Mouse (Mus musculus) induced T-regulatory cell, adult 2 months (primary cell): Measurements from ENCODE around the gene Lsamp.

Source experiments
- DNase-seq: peaks from one replicate; pipeline ENCODE4 v3.0.0-alpha.2; 2012; ENCODE audit warnings: low read depth

Lsamp gene

DNA sequence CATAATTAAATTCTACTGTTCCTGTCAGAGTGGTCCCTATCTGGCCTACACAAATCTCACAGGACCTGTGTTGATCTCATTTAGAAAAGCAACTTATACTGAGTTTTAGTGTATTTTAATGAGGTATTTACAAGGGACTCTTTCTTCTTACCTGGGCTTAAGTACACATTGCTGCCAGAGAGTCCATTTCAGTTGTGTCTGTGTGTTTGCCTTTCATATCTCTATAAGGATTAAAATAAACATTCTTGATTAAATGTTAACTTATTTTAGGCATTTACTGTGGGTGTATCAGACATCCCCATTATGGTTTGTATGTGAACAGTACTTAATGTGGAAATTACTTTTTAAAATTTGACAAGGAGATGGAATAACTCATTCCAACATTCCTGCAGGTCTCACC, 963.9 kb downstream of the Lsamp start:
- no peak for DNase-seq

DNA sequence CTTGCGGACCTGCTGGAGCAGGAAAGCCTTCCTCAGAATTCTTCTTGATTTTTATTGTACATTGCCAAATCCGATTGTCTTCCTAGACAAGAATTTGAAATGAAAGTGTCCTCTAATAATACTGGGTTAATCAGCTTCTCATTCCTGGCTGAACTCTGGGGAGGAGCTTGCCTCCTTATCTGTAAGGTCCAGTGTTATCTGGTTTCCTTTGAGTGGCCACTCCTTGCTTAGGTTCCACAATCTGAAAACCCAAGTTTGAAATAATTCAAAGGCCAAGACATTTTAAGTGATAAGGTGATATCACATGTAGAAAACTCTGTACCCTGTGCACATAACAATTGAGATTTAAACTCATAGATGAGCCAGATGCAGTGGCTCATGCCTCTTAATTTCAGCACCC, 975.0 kb downstream of the Lsamp start:
- no peak for DNase-seq

DNA sequence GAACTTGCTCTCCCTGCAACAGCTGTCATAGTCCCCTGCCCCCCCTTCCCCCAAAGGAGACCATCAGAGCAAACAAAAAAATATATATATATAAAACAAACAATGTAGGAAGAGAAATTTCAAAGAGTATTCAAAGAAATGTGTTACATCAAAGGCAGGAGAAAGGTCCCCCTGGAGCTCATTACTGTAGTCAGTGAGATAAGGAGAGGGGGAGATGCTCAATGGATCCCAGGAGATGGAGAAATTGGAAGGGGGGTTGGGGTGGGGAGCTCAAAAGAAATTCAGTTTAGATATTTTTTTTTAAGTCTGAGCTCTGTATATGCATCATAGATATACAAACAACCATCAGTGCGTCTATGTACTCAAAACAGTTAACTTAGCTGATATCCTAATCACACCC, 976.4 kb downstream of the Lsamp start:
- no peak for DNase-seq

- DNase-seq = no peak
Measured at GRCm38 (mm10) chr16:40968088-40968860, 984.1 kb downstream of the Lsamp start.

GRCm38 (mm10) chr16:40971382-40971781, 987.2 kb downstream of the Lsamp start:
- no peak for DNase-seq

DNA sequence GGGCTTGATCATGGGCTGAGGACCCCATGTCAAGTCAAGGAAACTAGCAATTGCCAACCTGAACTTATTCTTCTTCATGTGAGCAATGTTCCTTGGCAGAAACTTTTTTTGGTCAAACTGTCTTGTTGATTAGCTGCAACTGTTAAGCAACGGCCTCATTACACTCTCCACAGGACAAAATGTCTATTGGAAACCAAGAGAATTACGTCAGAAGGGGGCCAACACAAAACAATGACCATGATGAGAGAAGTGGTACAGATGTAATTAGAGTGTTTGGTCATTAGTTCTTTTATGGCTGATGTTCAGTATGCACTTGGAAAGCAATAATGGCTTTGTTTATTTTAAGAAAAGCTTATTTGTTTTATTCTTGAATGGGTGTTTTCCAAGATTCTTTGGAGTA, 989.9 kb downstream of the Lsamp start:
- no peak for DNase-seq

DNA sequence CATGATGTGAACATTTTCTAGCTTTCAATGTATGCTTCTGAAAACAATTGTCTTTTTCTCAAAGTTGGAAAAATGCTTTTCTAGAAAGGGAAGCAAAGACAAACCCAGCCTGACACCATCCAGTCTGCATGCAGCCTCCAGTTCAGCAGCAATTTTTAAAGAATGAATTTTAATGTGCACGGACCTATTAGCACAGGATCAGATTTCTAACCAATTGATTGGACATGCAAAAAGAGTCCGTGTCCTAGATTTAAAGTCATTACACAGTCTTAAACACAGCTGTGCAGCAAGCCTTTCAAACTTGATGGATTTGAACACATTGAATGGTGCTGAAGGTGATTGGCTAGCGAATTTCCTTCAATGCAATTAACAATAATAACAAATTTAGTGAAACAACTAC, 998.9 kb downstream of the Lsamp start:
- DNase-seq = no peak

DNA sequence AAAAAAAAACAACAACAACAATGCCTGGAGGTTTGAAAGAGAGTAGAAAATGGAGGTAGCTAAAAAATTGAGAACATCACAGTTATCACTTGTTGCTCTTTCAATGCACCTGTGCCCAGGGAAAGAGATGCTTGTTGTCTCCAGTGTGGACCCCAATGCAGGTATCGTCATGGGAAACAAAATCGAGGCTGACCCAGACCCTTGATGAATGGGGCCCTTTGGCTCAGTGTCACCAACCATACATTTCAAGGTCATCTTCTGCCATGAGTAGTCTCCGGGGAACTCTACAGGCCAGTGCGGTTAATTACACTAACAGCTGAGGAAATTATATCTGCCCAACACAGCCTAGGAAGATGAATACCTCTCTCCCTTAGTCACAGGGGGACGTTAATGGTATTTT, 1023.4 kb downstream of the Lsamp start:
- no peak for DNase-seq

DNA sequence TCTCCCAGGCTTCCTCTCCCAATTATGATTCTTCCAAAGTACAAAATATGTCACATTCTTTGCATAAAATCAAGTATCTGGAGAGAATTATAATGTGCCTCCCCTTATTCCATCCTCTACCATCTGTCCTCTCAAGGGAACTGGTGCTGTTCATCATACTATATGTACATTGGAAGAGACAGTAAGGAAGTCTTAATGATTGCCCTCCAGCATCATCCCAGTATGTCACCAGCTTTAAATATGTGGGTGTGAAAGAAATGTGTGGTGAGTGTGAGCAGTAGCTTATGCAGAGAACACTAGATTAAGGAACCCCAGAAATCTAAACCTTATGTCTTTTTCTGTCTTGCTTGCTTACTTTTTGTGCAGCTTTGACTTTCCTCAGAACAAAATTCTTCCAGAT, 1050.6 kb downstream of the Lsamp start:
- no peak for DNase-seq

- DNase-seq = no peak
Measured at GRCm38 (mm10) chr16:41041686-41042085, 1057.5 kb downstream of the Lsamp start.

GRCm38 (mm10) chr16:41063270-41063857, 1079.2 kb downstream of the Lsamp start:
- DNase-seq = no peak

DNA sequence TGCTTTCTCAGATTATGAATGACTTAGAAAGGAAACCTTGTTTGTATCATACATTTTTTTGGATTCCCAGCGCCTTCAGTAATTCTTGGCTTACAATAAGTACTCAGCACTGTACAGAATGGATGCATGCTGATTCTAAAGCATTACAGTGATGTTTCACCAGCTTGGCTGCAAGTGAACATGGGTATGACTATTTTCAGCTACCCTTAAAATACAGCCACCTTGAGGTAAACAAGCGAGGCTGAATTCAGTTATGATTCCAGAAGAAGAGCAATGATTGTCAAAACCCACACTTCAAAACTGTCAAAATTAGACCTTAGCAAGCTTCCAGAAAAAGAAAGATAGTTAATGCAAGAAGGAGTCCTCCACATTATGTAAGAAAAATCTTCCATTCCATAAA, 1089.3 kb downstream of the Lsamp start:
- no peak for DNase-seq

DNA sequence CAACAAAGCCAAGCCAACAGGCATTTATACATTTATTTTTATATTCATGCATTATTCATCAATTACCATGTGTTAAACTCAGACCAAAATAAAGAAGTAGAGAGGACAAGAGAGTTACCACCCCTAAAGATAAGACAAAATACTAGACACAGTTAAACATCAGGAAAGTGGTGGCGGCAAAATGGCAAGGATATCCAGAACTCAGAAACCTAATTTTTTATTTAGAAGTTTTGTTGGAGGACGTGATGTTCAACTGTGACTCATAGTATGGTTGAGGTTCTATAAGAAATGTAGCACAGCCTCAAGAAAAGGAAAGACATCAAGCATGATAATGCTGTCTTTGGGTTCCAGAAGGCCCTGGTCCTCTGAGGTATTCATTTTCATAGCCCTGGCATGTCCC, 1104.5 kb downstream of the Lsamp start:
- DNase-seq = no peak

DNA sequence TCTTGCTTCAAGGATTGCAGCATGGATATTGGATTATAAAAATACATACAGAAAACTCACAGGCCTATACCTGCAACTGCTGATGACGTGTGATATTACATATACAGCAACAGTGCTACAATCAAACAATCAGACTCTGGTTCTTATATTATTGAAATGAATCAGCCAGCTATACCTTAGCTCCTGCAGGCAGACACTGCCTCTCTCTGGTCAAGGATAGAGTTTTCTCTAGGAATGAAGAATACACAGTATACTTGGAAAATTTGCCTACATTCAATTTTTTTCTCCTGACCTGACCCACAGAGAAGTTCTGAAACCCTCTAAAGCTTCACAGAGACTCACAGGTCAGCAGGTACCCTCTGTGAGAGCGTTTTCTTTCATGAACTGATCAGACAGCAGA, 1105.9 kb downstream of the Lsamp start:
- DNase-seq = no peak

DNA sequence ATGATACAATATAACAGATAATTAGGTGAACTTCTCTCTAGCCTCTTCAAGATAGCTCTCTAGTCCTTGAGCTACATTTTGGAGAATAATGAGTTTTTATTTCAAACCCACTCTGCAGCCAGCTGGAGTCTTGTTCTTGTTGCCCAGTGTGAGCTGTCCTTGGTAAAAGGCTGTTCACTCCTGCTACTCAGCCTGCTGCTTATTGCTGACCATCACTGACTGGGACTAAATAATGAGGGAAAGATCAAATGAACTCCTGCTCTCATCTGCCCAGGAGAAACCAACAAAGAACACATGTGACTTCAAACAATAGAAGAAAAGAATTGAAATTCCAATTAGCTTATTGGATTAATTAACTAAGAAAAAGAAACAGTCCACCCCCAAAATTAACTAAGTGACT, 1107.1 kb downstream of the Lsamp start:
- DNase-seq = no peak

GRCm38 (mm10) chr16:41102805-41103204, 1118.6 kb downstream of the Lsamp start:
- no peak for DNase-seq

DNA sequence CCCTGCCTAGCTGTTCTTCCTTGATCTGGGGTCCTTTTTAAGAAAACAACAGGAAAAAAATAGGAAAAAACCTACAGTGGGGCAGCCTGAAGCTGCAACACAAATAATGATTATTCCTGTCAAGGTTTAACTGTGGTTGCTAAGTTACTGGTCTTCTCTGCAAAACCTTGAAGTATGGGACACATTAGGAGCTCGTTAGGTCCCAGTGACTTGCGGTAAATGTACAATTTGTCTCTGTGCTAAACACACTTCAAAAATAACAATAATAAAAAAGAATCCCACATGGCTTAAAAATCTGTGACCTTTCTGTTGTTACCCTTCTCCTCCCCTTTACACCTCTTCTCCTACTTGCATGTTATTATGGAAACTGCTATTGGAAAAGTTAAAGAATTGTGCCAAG, 1140.2 kb downstream of the Lsamp start:
- no peak for DNase-seq

- DNase-seq = no peak
Measured at GRCm38 (mm10) chr16:41125051-41125450, 1140.9 kb downstream of the Lsamp start.

- no peak for DNase-seq
Measured at GRCm38 (mm10) chr16:41131053-41131452, 1146.9 kb downstream of the Lsamp start.

DNA sequence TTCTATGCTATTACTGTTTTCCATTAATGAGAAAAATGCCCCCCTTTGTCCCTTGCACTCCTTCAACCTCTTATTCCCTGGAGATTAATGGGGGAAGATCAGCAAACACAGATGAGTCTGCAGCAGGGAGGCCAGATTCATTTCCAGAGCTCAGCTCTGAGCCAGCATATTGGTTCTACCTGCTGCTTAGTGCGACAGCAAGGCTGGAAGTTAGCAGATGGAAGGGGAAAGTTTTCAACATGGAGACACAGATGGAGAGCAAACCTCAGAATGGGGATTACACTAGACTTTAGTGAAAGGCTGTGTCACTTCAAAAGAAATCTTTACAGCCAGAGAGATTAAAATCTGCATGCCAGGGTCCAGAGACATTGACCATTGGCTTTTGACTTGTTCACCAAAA, 1188.7 kb downstream of the Lsamp start:
- no peak for DNase-seq

- DNase-seq = no peak
Measured at GRCm38 (mm10) chr16:41179557-41179956, 1195.4 kb downstream of the Lsamp start.

DNA sequence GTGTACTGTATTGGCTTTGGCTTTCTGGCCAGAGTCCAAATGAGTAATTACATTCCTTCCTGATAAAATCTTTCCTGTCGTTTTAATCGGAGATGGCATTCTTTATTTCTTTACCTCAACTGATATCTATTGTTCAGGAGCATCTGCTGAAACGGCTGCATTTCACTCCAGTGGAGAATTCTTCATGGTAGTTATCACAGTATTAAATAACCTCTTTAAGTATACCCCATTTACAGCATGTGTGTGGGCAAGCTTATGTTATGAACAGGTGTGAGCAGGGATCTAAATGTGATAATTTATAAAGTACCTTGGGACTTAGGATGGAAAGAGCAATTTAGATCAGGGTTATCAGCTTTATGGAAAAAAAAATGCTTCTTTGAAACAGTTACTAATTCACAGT, 1196.7 kb downstream of the Lsamp start:
- no peak for DNase-seq

DNA sequence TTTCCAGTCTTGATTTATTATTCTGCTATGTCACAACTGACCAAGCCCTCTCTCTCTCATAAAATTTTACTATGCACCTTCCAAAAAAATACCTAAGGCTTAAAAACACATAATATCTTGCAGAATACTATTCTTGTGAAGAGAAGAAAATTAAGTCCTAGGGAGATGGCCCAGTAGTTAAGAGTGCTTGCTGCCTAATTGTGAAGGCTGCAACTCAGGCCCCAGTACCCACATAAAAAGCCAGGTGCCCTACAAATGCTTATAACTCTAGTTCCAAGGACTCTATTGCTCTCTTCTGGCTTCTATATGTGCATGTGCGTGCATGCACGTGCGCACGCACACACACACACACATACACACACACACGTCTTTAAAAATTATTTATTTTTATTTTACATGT, 1225.9 kb downstream of the Lsamp start:
- no peak for DNase-seq

GRCm38 (mm10) chr16:41235829-41236228, 1251.7 kb downstream of the Lsamp start:
- no peak for DNase-seq
